In the genomic region with DNA sequence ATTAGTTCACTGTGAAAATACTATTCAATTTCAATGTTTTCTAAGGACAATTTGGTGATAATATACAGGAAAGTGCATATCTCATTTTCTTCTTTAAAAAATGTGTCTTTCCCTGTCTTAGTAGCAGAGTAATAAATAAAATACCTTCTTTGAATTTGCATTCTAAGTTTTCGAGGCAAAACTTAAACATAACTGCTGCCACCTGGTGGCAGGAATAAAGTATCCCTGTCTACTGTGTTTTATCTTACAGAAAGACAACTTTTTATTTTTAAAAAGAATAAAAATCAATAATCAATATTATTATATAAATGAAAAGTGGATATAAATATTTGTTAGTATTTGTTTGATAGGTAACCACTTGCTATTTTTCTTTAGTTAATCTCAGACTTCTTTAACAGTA, we compare ENCODE assay signal across 8 mouse cellular contexts. TPM values are rescaled to one million over a fixed set of nuclear protein-coding genes. Genes with fewer than 3 reads are reported as not detected.
DNase-seq lines count a peak whose midpoint lies in the region; ATAC-seq and TF ChIP-seq lines count a peak whose summit lies in the region.

No protein-coding gene starts in this region.

- no peak overlapping the region for H3K4me3 ChIP-seq in limb, embryonic 14.5 days (replicated peaks; ENCODE audit: low read length)
- no peak overlapping the region for H3K4me3 ChIP-seq in limb, embryonic 10.5 days
- no peak overlapping the region for H3K4me3 ChIP-seq in CH12.LX (replicated peaks in 1 of 3; ENCODE audit: low read depth in 2 of 3, low read length in 2 of 3, poor library complexity in 1 of 3)
- H3K4me3 ChIP-seq in forebrain, embryonic 11.5 days (ENCODE audit: low read depth, low read length), result no peak overlapping the region

- peak in 1 of 2 experiments; percentile 69; a peak in 2 of 4 replicates for TF ChIP-seq CTCF in CH12.LX (conservative IDR thresholded peaks at IDR 0.05 in 1 of 2, IDR thresholded peaks at IDR 0.05 in 1 of 2; ENCODE audit: low read depth in 2 of 2, low read length in 2 of 2)

- WGBS in limb, embryonic 14.5 days, result 32% methylated on average over 1 of the region's 1 CpGs
- WGBS in limb, embryonic 10.5 days, result 73% methylated on average over 1 of the region's 1 CpGs
- 59% methylated on average over 1 of the region's 1 CpGs for WGBS in forebrain, embryonic 11.5 days

- H3K9me3 ChIP-seq in limb, embryonic 14.5 days (ENCODE audit: control insufficient read depth, low read length), result no peaks in the 10 kb centered on the region
- no peaks in the 10 kb centered on the region for H3K9me3 ChIP-seq in limb, embryonic 10.5 days (replicated peaks)
- H3K9me3 ChIP-seq in CH12.LX (replicated peaks; ENCODE audit: low read length), result no peaks in the 10 kb centered on the region
- no peaks in the 10 kb centered on the region for H3K9me3 ChIP-seq in forebrain, embryonic 11.5 days (ENCODE audit: control insufficient read depth, low read length)

- ATAC-seq in limb, embryonic 14.5 days (ENCODE audit: low FRiP score, low read depth), result no peak
- ATAC-seq in forebrain, embryonic 11.5 days (replicated peaks; ENCODE audit: low FRiP score), result no peak

- peaks cover 37% of the 10 kb centered on the region for H3K36me3 ChIP-seq in limb, embryonic 14.5 days (ENCODE audit: control insufficient read depth, insufficient read depth, low read length)
- peaks cover 29% of the 10 kb centered on the region for H3K36me3 ChIP-seq in limb, embryonic 10.5 days
- H3K36me3 ChIP-seq in CH12.LX (replicated peaks in 1 of 2; ENCODE audit: control insufficient read depth in 1 of 2, insufficient read depth in 1 of 2, low read length in 1 of 2), result peaks cover 13 to 40% of the 10 kb centered on the region in 2 experiments
- H3K36me3 ChIP-seq in forebrain, embryonic 11.5 days (ENCODE audit: control insufficient read depth, insufficient read depth, low read length), result no peaks in the 10 kb centered on the region; the same call in 1 of the 2 replicates

- dilution Hi-C loops in CH12.LX (cut with MboI; ENCODE audit: extremely low pct_ligation_motif_present, extremely low pct_unique_long_range_greater_than_20kb, low sequenced_read_pairs), result no loop called here

- TF ChIP-seq RAD21 in CH12.LX (IDR thresholded peaks at IDR 0.05; ENCODE audit: low read depth, low read length), result peak; percentile 43

- no peak overlapping the region for H3K27ac ChIP-seq in limb, embryonic 14.5 days (replicated peaks; ENCODE audit: low read depth, low read length)
- H3K27ac ChIP-seq in limb, embryonic 10.5 days, result no peak overlapping the region
- H3K27ac ChIP-seq in CH12.LX (ENCODE audit: insufficient read depth, low read depth), result no peak overlapping the region
- H3K27ac ChIP-seq in forebrain, embryonic 11.5 days (ENCODE audit: low read depth, low read length), result no peak overlapping the region

- H3K4me2 ChIP-seq in limb, embryonic 14.5 days (replicated peaks; ENCODE audit: low read depth, low read length, severe bottlenecking), result no peak overlapping the region
- no peak overlapping the region for H3K4me2 ChIP-seq in CH12.LX (ENCODE audit: insufficient read depth, low read depth, poor library complexity, severe bottlenecking)
- no peak overlapping the region for H3K4me2 ChIP-seq in forebrain, embryonic 11.5 days (ENCODE audit: low read depth, low read length, severe bottlenecking)

- TF ChIP-seq POLR2A in limb, embryonic 14.5 days (IDR thresholded peaks at IDR 0.05; ENCODE audit: borderline replicate concordance, extremely low read depth, insufficient read depth, insufficient read length), result no peak
- TF ChIP-seq POLR2A in CH12.LX (IDR thresholded peaks at IDR 0.05; ENCODE audit: low read depth, low read length), result no peak

- H3K4me1 ChIP-seq in limb, embryonic 14.5 days (ENCODE audit: control insufficient read depth, insufficient read depth, low read length), result no peaks in the 10 kb centered on the region
- no peaks in the 10 kb centered on the region for H3K4me1 ChIP-seq in limb, embryonic 10.5 days
- H3K4me1 ChIP-seq in CH12.LX (ENCODE audit: control insufficient read depth in 1 of 2, insufficient read depth in 2 of 2), result peaks cover 2 to 38% of the 10 kb centered on the region in 2 experiments; a peak in 3 of 4 replicates
- H3K4me1 ChIP-seq in forebrain, embryonic 11.5 days (replicated peaks; ENCODE audit: control insufficient read depth, insufficient read depth, low read length), result no peaks in the 10 kb centered on the region

- DNase-seq in gastrocnemius, adult 18-20 months (ENCODE audit: low spot score), result peak; percentile 10
- DNase-seq in gastrocnemius, adult 8-10 months (ENCODE audit: low spot score in 2 of 2), result no peak
- DNase-seq in limb, embryonic 14.5 days (ENCODE audit: low spot score), result peak; percentile 31
- DNase-seq in limb, embryonic 10.5 days (ENCODE audit: low spot score), result no peak
- peak; percentile 40 for DNase-seq in CH12.LX (ENCODE audit: extremely low read depth)
- DNase-seq in embryo, embryonic 11.5 days (ENCODE audit: low read depth, low spot score), result peak; percentile 1
- no peak for DNase-seq in ovary, postnatal 10 days (ENCODE audit: low spot score)
- no peak for DNase-seq in forebrain, embryonic 11.5 days (ENCODE audit: low spot score)

- H3K9ac ChIP-seq in limb, embryonic 14.5 days (ENCODE audit: low read depth, low read length, severe bottlenecking), result no peak overlapping the region
- H3K9ac ChIP-seq in CH12.LX (ENCODE audit: insufficient read depth, low read depth), result no peak overlapping the region
- H3K9ac ChIP-seq in forebrain, embryonic 11.5 days (ENCODE audit: low read length), result no peak overlapping the region

- no peaks in the 10 kb centered on the region for H3K79me2 ChIP-seq in CH12.LX (replicated peaks; ENCODE audit: control insufficient read depth, extremely low read depth, insufficient read depth, poor library complexity, severe bottlenecking)

- no peak for TF ChIP-seq EP300 in CH12.LX (IDR thresholded peaks at IDR 0.05; ENCODE audit: low read length)

- no peaks in the 10 kb centered on the region for H3K27me3 ChIP-seq in limb, embryonic 14.5 days (ENCODE audit: control insufficient read depth, insufficient read depth, low read length)
- no peaks in the 10 kb centered on the region for H3K27me3 ChIP-seq in limb, embryonic 10.5 days (ENCODE audit: low read depth, poor library complexity, severe bottlenecking)
- H3K27me3 ChIP-seq in CH12.LX (replicated peaks), result no peaks in the 10 kb centered on the region
- H3K27me3 ChIP-seq in forebrain, embryonic 11.5 days (ENCODE audit: control insufficient read depth, insufficient read depth, low read length), result no peaks in the 10 kb centered on the region

- in situ Hi-C loops in CH12.LX (cut with MboI; ENCODE audit: low pct_ligation_motif_present, low pct_unique_long_range_greater_than_20kb, low sequenced_read_pairs), result no loop called here

TF ChIP-seq in CH12.LX, 34 proteins besides CTCF, POLR2A, EP300 and RAD21:
- TF ChIP-seq SMC3 (IDR thresholded peaks at IDR 0.05; ENCODE audit: low read depth, low read length) (peak; percentile 56), USF2 (conservative IDR thresholded peaks at IDR 0.05; ENCODE audit: low read depth, low read length) (no peak)

RNA-seq across cellular contexts. Expression of a gene that starts 47.6 kb away (rescaled TPM):
- 1 to 10 TPM; 8.4 to 9.7 TPM for total RNA-seq in gastrocnemius, adult 18-20 months (2021)
- total RNA-seq in gastrocnemius, adult 8-10 months (2022), result 10 to 100 TPM in 1 of 4 experiments, 1 to 10 TPM in 3; 7.3 to 10.3 (median 8.8) TPM
- polyA plus RNA-seq in limb, embryonic 14.5 days (2012; rRNA removed), result 22.9 and 28.6 TPM in 2 replicates
- polyA plus RNA-seq in limb, embryonic 14.5 days (2014; fragmentation: Nextera tagmentation; extraction: Ambion mirVana), result 24.3 and 31.8 TPM in 2 replicates
- 18.1 and 22.4 TPM in 2 replicates for polyA plus RNA-seq in limb, embryonic 10.5 days (2016; fragmentation: Nextera tagmentation; extraction: Ambion mirVana)
- 23.1 and 25.3 TPM in 2 replicates for total RNA-seq in CH12.LX (2012; rRNA removed)
- 25.9 and 28.5 TPM in 2 replicates for total RNA-seq in CH12.LX (2014; rRNA removed)
- polyA plus RNA-seq in CH12.LX (2012; ENCODE audit: insufficient read length, low read depth), result 23.5 and 24.3 TPM in 2 replicates
- 28.5 and 33.0 TPM in 2 replicates for polyA plus RNA-seq in forebrain, embryonic 11.5 days (2014; fragmentation: Nextera tagmentation; extraction: Ambion mirVana)

RNA-seq across cellular contexts. Expression of a gene that starts 47.8 kb away (rescaled TPM):
- 1 to 10 TPM; 7.7 to 9.9 TPM for total RNA-seq in gastrocnemius, adult 18-20 months (2021)
- total RNA-seq in gastrocnemius, adult 8-10 months (2022), result 10 to 100 TPM in 1 of 4 experiments, 1 to 10 TPM in 3; 7.5 to 11.2 (median 8.3) TPM
- polyA plus RNA-seq in limb, embryonic 14.5 days (2012; rRNA removed), result 20.1 and 31.0 TPM in 2 replicates
- polyA plus RNA-seq in limb, embryonic 14.5 days (2014; fragmentation: Nextera tagmentation; extraction: Ambion mirVana), result 14.5 and 18.8 TPM in 2 replicates
- polyA plus RNA-seq in limb, embryonic 10.5 days (2016; fragmentation: Nextera tagmentation; extraction: Ambion mirVana), result 9.0 and 12.5 TPM in 2 replicates
- total RNA-seq in CH12.LX (2012; rRNA removed) (39.9 and 59.9 TPM in 2 replicates), CH12.LX (2014; rRNA removed) (30.4 and 31.9 TPM in 2 replicates)
- polyA plus RNA-seq in CH12.LX (2012; ENCODE audit: insufficient read length, low read depth), result 17.9 and 23.9 TPM in 2 replicates
- 14.3 and 15.9 TPM in 2 replicates for polyA plus RNA-seq in forebrain, embryonic 11.5 days (2014; fragmentation: Nextera tagmentation; extraction: Ambion mirVana)

Comparison
In these comparisons a context has a peak if more than half of its experiments do, and no peak if none do; other contexts are left out.
1. DNase-seq: peak in gastrocnemius, adult 18-20 months (single experiment), limb, embryonic 14.5 days (single experiment), CH12.LX (single experiment) and embryo, embryonic 11.5 days (single experiment); none in gastrocnemius, adult 8-10 months (0 of 2), limb, embryonic 10.5 days (single experiment), ovary, postnatal 10 days (single experiment) and forebrain, embryonic 11.5 days (single experiment).